Mouse (Mus musculus): Measurements from ENCODE around the gene Hsd11b1.
A peak's percentile ranks its signal among the peaks of the same experiment; 100 is the strongest.

Hsd11b1 gene

DNA sequence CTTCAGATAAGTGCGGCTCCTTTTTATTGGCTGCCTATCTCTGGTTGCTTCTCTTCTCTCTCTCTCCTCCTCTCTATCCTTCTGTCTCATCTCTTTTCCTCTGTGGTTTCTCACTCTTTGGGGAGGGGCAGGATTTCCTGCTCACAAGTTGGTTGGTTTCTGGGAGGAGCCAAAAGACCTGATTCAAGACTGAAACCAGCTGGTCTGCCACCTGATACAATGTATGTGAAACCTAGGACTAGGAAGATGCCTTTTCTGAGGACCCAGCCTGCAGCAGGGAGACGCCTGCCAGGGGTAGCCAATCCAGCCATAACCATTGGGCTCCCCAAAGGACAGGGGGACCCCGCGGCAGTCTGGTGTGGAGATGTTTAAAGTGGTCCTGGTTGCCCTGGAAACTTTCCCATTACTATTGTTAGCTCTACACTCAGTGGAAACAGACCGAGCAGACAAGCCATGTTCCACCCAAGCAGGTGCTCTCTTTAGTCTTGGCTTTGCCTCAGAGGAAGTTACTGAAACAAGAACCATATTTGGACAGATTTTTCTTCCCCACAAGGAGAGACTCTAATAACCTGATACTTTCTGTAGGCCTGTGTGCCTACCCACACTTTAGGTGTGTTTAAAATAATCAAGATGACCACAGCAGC lies at the start of gene Hsd11b1:
TSS of gene Hsd11b1 (minus strand) at position 121 of the 644 bp plus-strand sequence.
- no peak for DNase-seq

DNA sequence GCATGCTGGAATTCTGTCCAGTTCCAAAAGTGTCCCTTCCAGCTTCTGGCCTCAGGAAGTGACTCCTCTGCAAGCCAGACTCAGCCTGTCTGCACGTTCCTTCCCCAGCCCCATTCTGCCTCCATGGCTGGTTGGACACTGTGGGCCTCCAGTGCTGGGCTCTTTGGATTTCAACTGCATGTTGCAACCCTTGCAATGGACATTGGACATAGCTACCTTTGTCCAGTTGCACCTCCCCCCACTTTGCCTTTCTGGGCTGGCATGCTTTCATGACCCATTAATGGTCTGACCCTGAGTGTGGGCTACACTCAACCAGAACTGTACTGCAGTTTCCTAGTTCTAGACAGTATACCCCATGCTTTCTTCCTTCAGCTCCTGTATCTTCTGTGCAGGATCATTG lies 47.7 kb upstream of the Hsd11b1 start:
- peak; percentile 39 to 66 for DNase-seq

DNA sequence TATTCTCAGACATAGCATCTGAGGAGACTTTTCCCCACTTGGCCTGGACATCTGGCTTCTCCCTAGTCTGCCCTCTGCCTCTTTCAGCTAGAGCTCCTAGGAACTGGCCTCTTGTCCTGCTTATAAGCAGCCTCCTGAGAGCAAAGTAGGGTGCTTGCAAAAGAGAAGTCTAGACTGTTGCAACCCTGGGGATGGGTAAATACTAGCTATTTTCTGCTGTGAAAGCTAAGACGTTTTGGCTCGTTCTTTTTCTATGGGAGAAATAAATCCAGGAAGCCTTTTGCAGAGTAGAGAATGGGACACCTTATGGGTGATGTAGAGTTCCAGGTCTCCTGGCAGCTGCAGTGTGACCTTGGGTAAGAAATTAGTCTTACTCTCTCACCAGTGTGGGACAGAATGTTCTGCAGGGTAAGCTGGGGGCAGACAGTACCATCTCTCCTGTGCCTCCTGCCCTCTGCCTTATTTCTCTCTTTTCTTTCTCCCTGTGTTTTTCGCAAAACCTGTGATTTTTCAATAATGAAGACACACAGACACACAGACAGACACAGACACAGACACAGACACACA lies 46.7 kb upstream of the Hsd11b1 start:
- DNase-seq, result no peak

DNA sequence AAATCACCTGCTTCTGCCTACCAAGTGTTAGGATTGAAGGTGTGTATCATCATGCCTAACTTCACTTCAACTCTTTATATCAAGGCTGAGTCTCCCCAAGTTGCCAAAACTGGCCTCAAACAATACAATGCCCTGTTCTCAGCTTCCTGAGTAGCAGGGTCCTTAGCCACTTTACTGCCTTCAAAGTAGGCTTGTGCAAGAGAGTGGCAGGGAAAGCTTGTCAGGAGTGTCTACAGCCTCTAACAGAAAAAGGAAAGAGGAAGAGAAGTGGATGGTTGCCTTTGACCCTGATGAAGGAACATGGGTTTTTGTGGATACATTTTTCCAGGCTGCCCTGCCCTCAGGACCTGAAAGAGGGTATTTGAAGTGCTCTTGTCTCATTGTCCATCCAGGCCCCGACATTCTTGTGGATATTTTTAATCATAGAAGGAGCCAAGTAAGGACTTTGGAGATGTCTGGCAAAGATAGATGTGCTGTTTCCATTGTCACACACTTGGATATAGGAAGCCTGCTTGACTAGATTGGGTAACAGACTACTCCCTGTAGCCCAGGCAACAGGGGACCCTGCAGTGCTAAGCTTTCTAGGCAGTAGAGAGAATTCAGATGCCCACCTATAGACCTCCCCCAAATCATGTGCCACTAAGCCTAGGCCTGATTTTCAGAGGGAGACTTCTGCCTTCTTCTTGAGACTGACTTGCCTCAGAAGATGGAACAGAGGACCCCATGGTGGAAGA lies 46.1 kb upstream of the Hsd11b1 start:
- no peak for DNase-seq

DNA sequence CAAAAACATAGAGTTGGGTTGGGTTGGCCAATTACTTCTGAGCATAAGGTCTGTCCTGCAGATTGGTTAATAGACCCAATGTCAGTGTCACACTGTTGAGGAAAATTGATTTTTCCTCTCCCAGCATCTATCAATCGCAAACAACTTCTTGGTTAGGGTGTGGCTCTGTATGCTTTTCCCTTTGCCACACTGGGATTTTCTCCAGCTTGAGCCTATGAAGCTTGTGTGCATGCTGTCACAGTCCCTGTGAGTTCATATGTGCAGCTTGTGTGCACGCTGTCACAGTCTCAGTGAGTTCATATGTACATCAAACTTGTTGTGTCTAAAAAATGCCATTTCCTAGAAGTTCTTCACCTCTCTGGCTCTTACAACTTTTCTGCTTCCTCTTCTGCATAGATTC lies 43.0 kb upstream of the Hsd11b1 start:
- no peak for DNase-seq

DNA sequence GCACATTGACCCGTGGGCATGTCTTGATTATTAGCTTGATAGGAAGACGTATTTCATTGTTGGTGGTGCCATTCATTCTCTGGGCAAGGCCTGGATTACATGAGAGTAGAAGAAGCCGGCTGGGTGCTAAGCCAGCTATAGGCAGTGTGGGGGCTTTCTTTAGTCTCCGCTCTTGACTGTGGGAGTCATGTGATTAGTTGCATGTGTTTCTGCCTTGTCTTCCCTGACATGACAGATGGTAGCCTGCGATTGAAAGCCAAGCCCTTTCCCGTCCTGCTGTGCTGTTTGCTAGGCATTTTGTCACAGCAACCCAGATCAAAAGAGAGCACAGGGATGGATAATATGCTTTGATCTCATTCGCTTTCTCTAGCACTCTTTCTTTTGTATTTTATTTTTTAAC lies 41.5 kb upstream of the Hsd11b1 start:
- no peak for DNase-seq

DNA sequence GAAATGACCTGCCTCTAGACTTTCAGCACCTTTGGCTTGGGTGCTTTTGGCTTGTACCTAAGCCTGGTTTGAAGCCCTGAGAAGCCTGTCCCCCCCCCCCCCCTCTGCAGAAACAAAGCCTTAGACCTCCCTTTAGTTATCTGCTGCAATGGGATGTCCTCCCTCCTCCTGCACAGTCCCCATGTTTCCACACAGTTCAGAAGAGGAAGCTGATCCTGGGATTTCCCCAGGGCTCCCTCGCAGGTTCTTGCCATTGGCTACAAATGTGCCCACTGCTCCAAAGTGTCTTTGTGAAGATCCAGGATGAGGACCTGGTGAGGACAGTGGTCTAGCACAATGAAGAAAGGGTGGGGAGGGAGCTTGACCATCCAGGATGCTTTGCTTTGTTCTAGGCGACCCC lies 39.2 kb upstream of the Hsd11b1 start:
- DNase-seq, result no peak

DNA sequence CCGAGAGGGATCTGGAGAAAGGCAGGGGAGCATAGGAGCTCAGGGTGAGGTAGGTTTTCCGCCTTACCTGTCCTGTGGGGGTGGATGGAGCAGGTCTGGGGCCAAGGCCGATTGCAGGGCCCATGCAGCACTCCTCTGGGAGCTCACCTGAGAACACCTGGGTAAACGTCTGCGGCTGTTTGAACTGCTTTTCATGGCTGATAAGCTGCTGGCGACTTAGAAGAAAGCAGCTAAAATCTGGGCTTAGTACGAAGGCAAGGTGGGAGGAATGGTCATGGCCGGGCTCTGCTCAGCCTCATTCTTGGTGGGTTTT lies 38.2 kb upstream of the Hsd11b1 start:
- DNase-seq, result no peak

DNA sequence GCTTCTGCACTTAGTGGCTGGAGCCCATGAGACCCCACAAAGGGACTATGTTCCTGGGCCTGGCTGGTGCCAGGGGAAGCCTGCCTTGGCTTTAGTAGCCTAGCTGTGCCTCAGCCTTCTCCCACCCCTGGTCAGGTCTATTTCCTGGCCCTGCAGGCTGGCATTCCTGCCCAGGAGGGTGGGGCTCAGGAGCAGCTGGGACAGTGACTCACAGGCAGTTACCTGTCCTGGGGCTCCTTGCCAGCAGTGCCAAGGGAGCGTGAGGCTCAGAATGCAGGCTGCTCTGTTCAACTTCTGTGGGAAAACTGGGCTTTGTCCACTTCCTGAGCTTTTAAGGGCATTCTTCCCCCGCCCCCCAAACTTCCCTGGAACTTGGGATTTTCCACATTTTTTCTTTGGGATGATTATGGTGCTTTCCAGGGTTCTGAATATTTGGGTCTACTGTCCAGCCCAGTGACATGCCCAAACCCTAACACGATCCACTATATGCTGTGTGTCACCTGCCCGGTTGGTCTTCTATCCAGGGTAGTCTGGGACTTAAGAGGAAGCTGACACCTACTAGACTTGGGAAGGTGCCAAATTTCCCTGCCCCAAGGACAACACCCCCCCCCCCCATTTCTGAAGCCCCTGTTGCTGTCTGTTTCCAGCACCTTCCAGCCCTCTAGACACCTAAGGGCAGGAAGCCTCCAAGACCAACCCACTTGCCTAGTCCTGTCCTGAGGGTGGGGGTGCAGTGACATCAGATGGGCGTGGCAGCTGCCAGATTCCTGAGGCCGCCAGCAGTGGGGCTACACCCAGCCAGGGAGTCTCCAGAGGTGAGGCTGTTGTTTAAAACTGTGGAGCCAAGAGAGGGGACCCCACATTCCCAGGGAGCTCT lies 37.6 kb upstream of the Hsd11b1 start:
- peak; percentile 34 to 45 for DNase-seq

DNA sequence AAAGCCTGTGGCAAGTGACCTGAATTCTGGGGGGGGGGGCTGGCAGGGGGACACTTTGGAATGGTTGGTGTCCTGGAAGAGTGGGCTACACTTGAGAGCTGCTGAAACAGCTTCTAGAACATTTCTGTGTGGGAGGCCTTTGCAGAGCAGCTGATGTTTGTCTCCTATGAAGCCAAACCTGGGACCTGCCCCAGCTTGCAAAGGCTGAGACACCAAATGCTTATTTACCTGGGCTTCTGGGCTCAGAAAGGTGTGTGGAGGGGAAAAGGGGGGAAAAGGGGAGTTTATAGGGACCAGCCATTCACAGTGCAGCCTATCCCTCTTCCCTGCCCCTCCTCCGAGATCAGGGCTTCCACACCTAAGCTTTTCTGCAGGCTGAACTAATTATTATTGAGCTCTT lies 36.1 kb upstream of the Hsd11b1 start:
- no peak for DNase-seq

DNA sequence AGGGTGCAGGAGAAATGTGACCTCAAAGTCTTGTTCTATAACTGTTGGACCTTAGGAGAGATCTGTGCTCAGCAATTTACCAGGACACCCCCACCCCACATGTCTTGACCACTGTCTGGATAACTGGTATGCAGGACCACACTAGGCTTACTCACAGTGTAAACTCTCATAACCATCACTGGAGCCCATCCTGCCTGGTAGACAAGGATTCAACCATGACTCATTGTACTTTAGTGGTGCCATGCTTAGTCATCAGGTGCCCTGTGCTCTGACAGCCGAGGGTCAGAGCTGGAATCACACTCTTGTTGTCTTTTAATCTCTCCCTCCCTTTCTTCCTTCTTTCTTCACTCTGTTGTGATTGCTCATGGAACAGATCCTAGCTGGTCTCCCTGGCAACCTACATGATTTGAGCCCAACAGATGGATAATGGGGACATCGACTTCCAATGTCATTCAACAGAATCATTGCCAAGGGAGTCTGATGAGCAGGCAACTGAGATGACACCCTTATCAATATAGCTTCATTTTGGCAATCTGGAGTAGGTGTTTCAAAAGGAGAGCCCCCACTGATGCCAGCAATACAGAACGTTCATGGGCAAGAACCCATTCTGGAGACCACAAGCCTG lies 34.4 kb upstream of the Hsd11b1 start:
- DNase-seq, result no peak

DNA sequence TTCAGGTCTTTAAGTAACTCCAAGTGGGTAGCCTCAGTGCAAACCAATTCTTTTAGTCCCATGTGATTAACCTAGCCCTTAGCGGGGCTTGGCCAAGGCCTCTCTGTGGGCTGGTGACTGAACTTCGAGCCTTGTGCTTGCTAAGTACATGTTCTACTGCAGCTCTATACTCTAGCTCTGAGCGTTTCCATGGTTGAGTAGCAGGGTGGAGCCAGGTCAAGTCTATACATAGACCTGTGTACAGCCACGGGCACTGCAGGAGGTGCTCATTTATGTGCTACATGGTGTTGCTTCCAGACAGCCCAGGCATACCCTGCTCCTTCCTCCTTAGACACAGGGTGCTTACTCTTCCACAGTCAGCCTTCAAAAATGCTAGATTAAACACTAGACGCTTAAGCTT lies 32.0 kb upstream of the Hsd11b1 start:
- no peak for DNase-seq

DNA sequence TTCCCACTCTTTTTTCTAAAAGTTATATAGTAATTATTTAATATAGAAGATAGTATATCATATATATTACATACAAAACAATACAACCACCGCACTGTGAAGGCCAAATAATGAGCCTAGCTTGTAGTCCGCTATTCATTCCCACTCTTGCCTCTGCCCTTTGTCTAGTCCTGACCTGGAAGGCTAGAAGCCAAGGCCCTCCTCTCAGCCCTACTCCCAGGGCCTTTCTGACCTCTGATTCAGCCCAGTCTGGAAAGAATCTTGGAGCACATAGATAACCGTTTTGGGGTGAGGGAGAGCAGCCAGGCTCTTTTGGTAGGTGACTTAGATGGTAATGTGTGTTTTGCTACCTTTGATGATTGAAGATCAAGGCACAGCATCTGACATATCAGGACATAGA lies 30.1 kb upstream of the Hsd11b1 start:
- DNase-seq, result no peak

DNA sequence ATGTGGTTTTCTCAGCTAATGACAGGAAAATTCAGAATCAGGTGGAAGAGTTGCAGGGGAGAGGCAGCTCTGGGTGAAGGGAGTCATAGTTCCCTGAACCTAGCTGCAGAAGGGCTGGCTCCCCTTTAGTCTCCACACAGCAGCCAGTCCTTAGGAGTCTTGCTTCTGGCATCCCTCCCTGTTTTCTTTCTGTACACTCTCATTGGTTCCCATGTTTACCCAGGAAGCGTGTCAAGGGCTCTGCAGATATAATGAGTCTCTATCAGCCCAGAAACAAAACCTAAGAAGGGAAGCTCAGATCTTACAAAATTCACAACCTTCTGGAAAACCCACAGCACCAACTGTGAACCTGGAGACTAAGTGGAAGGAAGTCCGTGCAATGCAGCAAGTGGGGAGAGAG lies 29.2 kb upstream of the Hsd11b1 start:
- DNase-seq, result no peak

DNA sequence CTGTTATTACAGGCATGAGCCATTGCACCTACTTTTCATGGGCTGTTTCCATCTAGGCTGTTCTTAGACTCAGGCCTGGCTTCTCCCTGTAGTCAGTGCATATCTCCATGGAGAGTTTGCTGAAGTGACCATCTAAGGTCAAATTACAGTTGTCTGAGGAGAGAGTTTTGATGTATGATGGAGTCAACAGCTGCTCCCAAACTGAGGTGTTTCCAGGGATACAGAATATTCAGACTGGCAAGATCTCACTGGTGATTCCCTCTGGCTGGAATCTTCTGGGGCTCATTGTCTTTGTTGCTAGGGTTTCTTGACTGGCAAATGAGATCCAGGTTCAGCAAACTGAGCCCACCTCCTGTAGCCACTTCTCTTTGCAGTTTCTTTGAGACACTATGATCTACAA lies 26.8 kb upstream of the Hsd11b1 start:
- no peak for DNase-seq

DNA sequence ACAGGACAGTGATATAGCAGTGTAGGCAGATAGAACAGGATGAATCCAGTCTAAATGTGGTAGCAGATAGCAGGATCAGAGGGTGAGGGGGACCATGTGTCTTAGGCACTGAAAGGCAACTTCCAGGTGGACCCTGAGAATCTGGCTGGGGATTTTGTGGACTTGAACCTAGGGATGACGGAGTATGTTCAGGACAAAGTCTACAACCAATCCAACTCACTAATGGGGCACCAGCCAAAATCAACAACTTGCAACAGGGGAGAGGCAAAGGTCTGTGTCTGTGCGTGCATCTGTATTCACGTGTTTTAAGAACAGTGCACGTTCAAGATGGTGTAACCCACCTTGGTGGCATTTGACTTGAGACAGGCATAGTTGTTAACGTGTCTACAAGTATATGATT lies 26.0 kb upstream of the Hsd11b1 start:
- no peak for DNase-seq

DNA sequence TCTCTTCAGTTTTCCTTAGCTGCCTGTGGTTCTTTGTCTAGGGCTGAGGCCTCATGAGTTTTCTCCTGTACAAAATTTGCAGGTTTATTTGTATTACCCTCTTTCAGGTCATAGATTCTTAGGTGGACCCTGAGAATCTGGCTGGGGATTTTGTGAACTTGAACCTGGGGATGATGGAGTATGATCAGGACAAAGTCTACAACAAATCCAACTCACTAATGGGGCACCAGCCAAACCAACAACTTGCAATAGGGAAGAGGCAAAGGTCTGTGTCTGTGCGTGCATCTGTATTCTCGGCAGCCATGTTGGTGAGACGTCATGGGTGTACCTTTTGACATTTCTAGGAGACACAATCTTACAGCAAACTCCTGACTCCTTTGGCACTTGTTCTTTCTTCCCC lies 25.2 kb upstream of the Hsd11b1 start:
- DNase-seq, result no peak

DNA sequence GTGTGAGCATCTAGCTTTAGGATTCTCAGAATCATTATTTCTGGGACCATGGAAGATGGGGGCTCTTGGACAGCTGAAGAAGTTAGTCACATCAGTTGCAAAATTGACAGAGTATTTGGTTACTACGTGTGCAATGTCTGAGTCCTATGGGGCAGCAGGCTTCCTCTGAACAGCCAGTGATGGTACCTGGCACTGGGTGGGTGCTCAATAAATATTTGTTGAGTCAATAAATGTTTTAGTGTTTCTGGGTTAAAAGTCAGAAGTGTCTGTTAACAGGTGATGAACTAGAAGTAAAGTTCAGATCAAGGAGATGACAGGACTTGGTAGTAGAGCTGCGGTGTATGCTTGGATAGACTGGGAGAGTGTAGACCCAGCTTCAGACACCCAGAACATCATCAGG lies 23.7 kb upstream of the Hsd11b1 start:
- no peak for DNase-seq

DNA sequence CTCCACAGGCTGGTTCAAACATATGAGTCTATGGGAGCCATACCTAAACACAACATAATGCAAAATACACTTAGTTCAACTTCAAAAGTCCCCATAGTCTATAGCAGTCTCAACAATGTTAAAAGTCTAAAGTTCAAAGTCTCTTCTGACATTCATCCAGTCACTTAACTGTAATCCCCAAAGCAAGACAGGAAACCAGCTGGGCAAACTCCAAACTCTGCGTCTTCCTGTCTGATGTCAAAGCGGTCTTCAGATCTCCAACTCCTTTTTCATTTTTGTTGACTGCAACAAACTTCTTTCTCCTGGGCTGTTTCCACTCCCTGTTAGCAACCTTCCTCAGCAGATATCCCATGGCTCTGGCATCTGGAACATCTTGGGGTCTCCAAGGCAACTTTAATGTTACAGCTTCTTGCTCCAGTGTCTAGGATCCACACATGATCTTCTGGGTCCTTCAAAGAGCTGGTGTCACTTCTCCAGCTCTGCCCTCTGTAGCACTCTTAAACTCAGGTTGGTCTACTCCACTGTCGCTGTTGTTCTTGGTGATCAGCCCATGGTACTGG lies 22.0 kb upstream of the Hsd11b1 start:
- peak in 1 of 2 experiments; percentile 46 for DNase-seq

DNA sequence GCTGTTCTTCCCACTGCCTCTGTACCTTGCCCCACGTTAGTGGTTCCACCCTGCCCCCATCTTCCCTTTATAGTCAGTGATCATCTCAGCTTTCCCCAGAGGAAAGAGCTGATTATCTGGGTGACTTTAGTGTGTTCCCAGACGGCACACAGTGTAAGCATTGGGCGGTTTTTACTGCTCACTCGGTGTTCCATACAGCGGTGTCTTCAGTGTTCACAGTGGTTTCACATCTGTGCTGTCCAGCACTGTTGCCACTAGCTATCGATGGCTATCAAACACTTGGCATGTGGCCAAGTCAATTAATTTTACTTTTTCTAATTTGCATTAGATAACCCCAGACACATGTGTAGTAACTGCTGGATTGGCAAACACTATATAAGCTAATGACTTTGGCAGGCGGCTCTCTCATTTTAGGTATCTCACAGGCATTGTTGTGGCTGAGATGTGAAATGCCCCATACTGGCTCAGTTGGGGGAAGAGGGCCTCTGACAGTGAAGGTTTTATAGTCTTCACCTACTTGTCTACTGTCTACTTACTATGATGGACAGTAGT lies 20.4 kb upstream of the Hsd11b1 start:
- DNase-seq, result no peak

DNA sequence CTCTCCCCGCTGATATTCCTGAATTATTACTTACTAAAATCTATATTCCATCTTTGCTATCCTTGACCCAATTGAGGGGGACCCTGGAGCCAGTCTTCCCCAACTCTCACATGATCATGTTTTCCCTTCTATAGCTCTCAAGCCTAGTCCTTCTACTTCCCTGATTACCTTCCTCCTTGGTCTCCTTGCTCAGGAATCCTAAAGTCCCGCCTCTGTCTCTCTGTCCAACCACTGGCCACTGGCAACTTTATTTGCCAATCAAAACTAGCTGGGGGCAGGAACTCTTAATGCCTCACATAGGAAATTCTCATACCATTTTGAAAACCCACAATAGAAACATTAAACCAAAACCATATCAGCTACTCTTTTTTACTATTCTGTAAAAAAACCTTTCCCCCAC lies 17.5 kb upstream of the Hsd11b1 start:
- no peak for DNase-seq

DNA sequence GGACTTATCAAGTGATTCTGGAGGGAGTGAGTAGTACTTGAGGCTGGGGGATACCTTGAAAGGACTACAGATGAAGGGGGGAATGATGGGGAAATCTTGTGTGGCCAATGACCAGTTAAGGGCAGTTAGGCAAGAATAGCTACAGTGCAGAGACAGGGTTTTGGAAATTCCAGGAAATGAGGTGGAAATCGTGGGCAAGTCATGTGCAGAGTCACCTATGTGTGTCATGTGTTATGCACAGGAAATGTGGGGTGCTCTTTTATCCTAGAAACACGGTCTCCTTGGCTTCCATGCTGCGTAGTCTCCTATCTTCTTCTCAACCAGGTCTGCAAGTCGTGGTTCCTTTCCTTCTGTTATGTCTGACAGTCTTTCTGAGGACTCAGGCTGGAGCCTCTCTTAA lies 15.6 kb upstream of the Hsd11b1 start:
- DNase-seq, result no peak
